Mouse (Mus musculus): ENCODE data around the gene Pla2g15. TPM values are rescaled to one million over a fixed set of nuclear protein-coding genes. Genes with fewer than 3 reads are reported as not detected.

The Pla2g15 gene
- polyA plus RNA-seq (2014; fragmentation: Nextera tagmentation; extraction: Ambion mirVana): 6.5 and 16.0 TPM in 2 replicates

GRCm38 (mm10) chr8:106149801-106150652 lies at the start of gene Pla2g15:
Pla2g15 (plus strand) TSS chr8:106150399.
- DNase-seq: peak; percentile 95
- WGBS: 2% methylated on average over 38 of the region's 38 CpGs
- peak within 1 kb of the TSS; percentile 84 for H3K9ac ChIP-seq (replicated peaks; ENCODE audit: low read length)
- ATAC-seq (ENCODE audit: low FRiP score, low TSS enrichment): peak; percentile 96
- 0 out of 2 replicates have a peak, but pooled peaks cover 10% of the 10 kb centered on the region for H3K36me3 ChIP-seq (ENCODE audit: control insufficient read depth, insufficient read depth, low read length)
- H3K27ac ChIP-seq (replicated peaks; ENCODE audit: low read depth, low read length): peak within 1 kb of the TSS; percentile 70; the same call in 1 of the 2 replicates
- H3K4me2 ChIP-seq (ENCODE audit: low read length): peak within 1 kb of the TSS; percentile 74
- H3K4me1 ChIP-seq (ENCODE audit: control insufficient read depth, insufficient read depth, low read length): peaks cover 7% of the 10 kb centered on the region
- no peaks in the 10 kb centered on the region for H3K27me3 ChIP-seq (ENCODE audit: control insufficient read depth, insufficient read depth, low read length)
- peak within 1 kb of the TSS; percentile 87 for H3K4me3 ChIP-seq (replicated peaks; ENCODE audit: low read depth, low read length)
- no peaks in the 10 kb centered on the region for H3K9me3 ChIP-seq (ENCODE audit: control insufficient read depth, low read length)

DNA sequence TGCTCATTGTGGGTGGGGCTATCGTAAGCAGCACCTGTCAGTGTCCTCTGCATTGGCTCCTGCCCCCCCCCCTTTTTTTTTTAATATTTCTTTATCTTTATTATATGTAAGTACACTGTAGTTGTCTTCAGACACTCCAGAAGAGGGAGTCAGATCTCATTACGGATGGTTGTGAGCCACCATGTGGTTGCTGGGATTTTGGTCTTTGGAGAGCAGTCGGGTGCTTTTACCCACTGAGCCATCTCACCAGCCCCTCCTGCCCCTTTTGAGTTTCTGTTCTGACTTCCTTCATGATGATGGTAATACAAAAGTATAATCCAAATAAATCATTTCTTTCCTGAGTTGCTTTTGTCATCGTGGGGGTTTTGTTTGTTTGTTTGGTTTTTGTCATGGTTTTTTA lies 47.9 kb upstream of the Pla2g15 start:
- no peak for ATAC-seq (ENCODE audit: low FRiP score, low TSS enrichment)
- H3K4me3 ChIP-seq (replicated peaks; ENCODE audit: low read depth, low read length): no peak overlapping the region

GRCm38 (mm10) chr8:106103888-106104287 lies 46.3 kb upstream of the Pla2g15 start:
- Histone ChIP-seq H3K36me3 (ENCODE audit: control insufficient read depth, insufficient read depth, low read length) (peaks cover 39% of the 10 kb centered on the region), H3K4me3 (replicated peaks; ENCODE audit: low read depth, low read length) (no peak overlapping the region), H3K4me1 (ENCODE audit: control insufficient read depth, insufficient read depth, low read length) (no peaks in the 10 kb centered on the region), H3K27me3 (ENCODE audit: control insufficient read depth, insufficient read depth, low read length) (no peaks in the 10 kb centered on the region), H3K9me3 (ENCODE audit: control insufficient read depth, low read length) (no peaks in the 10 kb centered on the region), H3K4me2 (ENCODE audit: low read length) (no peak overlapping the region), H3K27ac (replicated peaks; ENCODE audit: low read depth, low read length) (no peak overlapping the region), H3K9ac (replicated peaks; ENCODE audit: low read length) (no peak overlapping the region)
- DNase-seq: no peak
- WGBS: 96% methylated on average over 2 of the region's 2 CpGs
- no peak for ATAC-seq (ENCODE audit: low FRiP score, low TSS enrichment)

More for the DNA sequence above, 47.9 kb upstream of the Pla2g15 start:
- Histone ChIP-seq H3K9me3 (ENCODE audit: control insufficient read depth, low read length) (no peaks in the 10 kb centered on the region), H3K4me1 (ENCODE audit: control insufficient read depth, insufficient read depth, low read length) (no peaks in the 10 kb centered on the region), H3K27me3 (ENCODE audit: control insufficient read depth, insufficient read depth, low read length) (no peaks in the 10 kb centered on the region), H3K36me3 (ENCODE audit: control insufficient read depth, insufficient read depth, low read length) (peaks cover 29% of the 10 kb centered on the region), H3K9ac (replicated peaks; ENCODE audit: low read length) (no peak overlapping the region), H3K4me2 (ENCODE audit: low read length) (no peak overlapping the region), H3K27ac (replicated peaks; ENCODE audit: low read depth, low read length) (no peak overlapping the region)
- WGBS: 95% methylated on average over 4 of the region's 4 CpGs
- DNase-seq: no peak

DNA sequence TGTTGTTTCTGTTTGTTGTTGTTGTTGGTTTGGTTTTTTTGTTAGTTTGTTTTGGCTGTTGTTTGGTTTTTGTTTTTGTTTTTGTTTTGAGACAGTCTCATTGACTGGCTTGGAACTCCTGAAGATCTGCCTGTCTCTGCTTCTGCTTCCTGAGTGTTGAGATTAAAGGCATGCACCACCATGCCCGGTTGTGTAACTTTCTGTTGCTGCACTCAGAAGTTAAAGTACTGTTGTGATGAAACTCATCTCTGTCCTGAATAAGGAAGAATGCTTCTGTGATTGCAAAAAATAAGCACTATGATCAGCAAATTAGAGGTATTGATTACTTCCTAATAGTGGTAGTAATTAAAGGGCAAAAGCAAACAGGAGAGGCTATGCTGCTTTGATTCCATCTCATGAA lies 44.0 kb upstream of the Pla2g15 start:
- ATAC-seq (ENCODE audit: low FRiP score, low TSS enrichment) (no peak), DNase-seq (no peak)
- H3K4me1 ChIP-seq (ENCODE audit: control insufficient read depth, insufficient read depth, low read length): no peaks in the 10 kb centered on the region
- H3K27ac ChIP-seq (replicated peaks; ENCODE audit: low read depth, low read length): no peak overlapping the region
- no peak overlapping the region for H3K9ac ChIP-seq (replicated peaks; ENCODE audit: low read length)
- WGBS: 85% methylated on average over 1 of the region's 1 CpGs
- no peaks in the 10 kb centered on the region for H3K9me3 ChIP-seq (ENCODE audit: control insufficient read depth, low read length)
- H3K27me3 ChIP-seq (ENCODE audit: control insufficient read depth, insufficient read depth, low read length): no peaks in the 10 kb centered on the region
- no peak overlapping the region for H3K4me2 ChIP-seq (ENCODE audit: low read length)
- peaks cover 40% of the 10 kb centered on the region for H3K36me3 ChIP-seq (ENCODE audit: control insufficient read depth, insufficient read depth, low read length)
- no peak overlapping the region for H3K4me3 ChIP-seq (replicated peaks; ENCODE audit: low read depth, low read length)

DNA sequence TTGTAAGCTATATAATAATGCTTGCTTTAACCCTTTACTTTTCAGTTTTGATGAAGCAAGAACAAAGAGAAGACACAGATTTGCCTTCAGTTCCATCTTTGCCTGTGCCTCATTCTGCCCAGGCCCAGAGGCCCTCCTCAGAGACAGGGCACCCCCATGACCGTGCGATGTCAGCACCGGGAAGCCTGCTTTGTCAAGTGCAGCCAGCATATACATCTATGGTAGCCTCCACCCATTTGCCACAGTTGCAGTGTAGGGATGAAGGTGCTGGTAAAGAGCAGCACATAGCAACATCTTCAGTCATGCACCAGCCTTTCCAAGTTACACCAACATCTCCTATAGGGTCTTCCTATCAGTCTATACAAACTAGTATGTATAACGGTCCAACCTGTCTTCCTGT lies 42.1 kb upstream of the Pla2g15 start:
- Histone ChIP-seq H3K4me1 (ENCODE audit: control insufficient read depth, insufficient read depth, low read length) (no peaks in the 10 kb centered on the region), H3K4me2 (ENCODE audit: low read length) (no peak overlapping the region), H3K27ac (replicated peaks; ENCODE audit: low read depth, low read length) (no peak overlapping the region), H3K9ac (replicated peaks; ENCODE audit: low read length) (no peak overlapping the region), H3K9me3 (ENCODE audit: control insufficient read depth, low read length) (no peaks in the 10 kb centered on the region), H3K27me3 (ENCODE audit: control insufficient read depth, insufficient read depth, low read length) (no peaks in the 10 kb centered on the region), H3K36me3 (ENCODE audit: control insufficient read depth, insufficient read depth, low read length) (peaks cover 31% of the 10 kb centered on the region), H3K4me3 (replicated peaks; ENCODE audit: low read depth, low read length) (no peak overlapping the region)
- WGBS: 96% methylated on average over 4 of the region's 4 CpGs
- DNase-seq (no peak), ATAC-seq (ENCODE audit: low FRiP score, low TSS enrichment) (no peak)

DNA sequence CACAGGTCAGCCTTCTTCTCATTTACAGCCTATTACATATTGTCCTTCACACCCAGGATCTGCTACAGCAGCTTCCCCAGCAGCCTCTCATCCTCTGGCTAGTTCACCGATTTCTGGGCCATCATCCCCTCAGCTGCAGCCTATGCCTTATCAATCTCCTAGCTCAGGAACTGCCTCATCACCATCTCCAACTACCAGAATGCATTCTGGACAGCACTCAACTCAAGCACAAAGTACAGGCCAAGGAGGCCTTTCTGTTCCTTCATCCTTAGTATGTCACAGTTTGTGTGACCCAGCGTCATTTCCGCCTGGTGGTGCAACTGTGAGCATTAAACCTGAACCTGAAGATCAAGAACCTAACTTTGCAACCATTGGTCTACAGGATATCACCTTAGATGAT lies 41.5 kb upstream of the Pla2g15 start:
- Histone ChIP-seq H3K27me3 (ENCODE audit: control insufficient read depth, insufficient read depth, low read length) (no peaks in the 10 kb centered on the region), H3K4me1 (ENCODE audit: control insufficient read depth, insufficient read depth, low read length) (no peaks in the 10 kb centered on the region), H3K4me3 (replicated peaks; ENCODE audit: low read depth, low read length) (no peak overlapping the region), H3K4me2 (ENCODE audit: low read length) (no peak overlapping the region), H3K36me3 (ENCODE audit: control insufficient read depth, insufficient read depth, low read length) (peaks cover 29% of the 10 kb centered on the region), H3K9ac (replicated peaks; ENCODE audit: low read length) (no peak overlapping the region), H3K9me3 (ENCODE audit: control insufficient read depth, low read length) (no peaks in the 10 kb centered on the region), H3K27ac (replicated peaks; ENCODE audit: low read depth, low read length) (no peak overlapping the region)
- WGBS: 96% methylated on average over 3 of the region's 3 CpGs
- DNase-seq (no peak), ATAC-seq (ENCODE audit: low FRiP score, low TSS enrichment) (no peak)

- Histone ChIP-seq H3K4me3 (replicated peaks; ENCODE audit: low read depth, low read length) (no peak overlapping the region), H3K27ac (replicated peaks; ENCODE audit: low read depth, low read length) (no peak overlapping the region), H3K4me2 (ENCODE audit: low read length) (no peak overlapping the region), H3K9ac (replicated peaks; ENCODE audit: low read length) (no peak overlapping the region), H3K4me1 (ENCODE audit: control insufficient read depth, insufficient read depth, low read length) (no peaks in the 10 kb centered on the region), H3K36me3 (ENCODE audit: control insufficient read depth, insufficient read depth, low read length) (peaks cover 26% of the 10 kb centered on the region), H3K27me3 (ENCODE audit: control insufficient read depth, insufficient read depth, low read length) (no peaks in the 10 kb centered on the region), H3K9me3 (ENCODE audit: control insufficient read depth, low read length) (no peaks in the 10 kb centered on the region)
- DNase-seq (no peak), ATAC-seq (ENCODE audit: low FRiP score, low TSS enrichment) (no peak)
- 99% methylated on average over 2 of the region's 2 CpGs for whole genome bisulfite sequencing
These were observed 38.2 kb upstream of the Pla2g15 start for GRCm38 (mm10) chr8:106112041-106112440.

GRCm38 (mm10) chr8:106112514-106112913 lies 37.7 kb upstream of the Pla2g15 start:
- no peak overlapping the region for H3K4me3 ChIP-seq (replicated peaks; ENCODE audit: low read depth, low read length)
- no peak overlapping the region for H3K4me2 ChIP-seq (ENCODE audit: low read length)
- no peak overlapping the region for H3K9ac ChIP-seq (replicated peaks; ENCODE audit: low read length)
- ATAC-seq (ENCODE audit: low FRiP score, low TSS enrichment): no peak
- no peak for DNase-seq
- no peak overlapping the region for H3K27ac ChIP-seq (replicated peaks; ENCODE audit: low read depth, low read length)
- H3K4me1 ChIP-seq (ENCODE audit: control insufficient read depth, insufficient read depth, low read length): no peaks in the 10 kb centered on the region
- peaks cover 26% of the 10 kb centered on the region for H3K36me3 ChIP-seq (ENCODE audit: control insufficient read depth, insufficient read depth, low read length)
- WGBS: 89% methylated on average over 1 of the region's 1 CpGs
- H3K27me3 ChIP-seq (ENCODE audit: control insufficient read depth, insufficient read depth, low read length): no peaks in the 10 kb centered on the region
- no peaks in the 10 kb centered on the region for H3K9me3 ChIP-seq (ENCODE audit: control insufficient read depth, low read length)

DNA sequence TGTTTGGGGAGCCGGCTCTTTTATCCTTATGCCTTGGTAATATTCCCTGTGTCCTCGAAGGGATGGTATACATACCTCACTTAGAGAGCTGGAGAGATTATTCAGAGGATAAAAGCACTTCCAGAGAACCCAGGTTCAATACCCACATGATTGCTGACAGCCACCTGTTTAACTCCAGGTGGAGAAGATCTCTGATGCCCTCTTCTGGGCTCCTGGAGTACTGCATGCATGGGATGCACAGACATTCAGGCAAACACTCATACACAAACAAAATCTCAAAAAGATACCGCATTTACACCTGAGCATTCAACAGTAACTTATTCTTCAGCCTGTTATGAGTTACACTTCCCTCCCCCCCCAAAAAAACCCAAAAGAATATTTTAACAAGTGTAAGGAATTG lies 34.3 kb upstream of the Pla2g15 start:
- H3K9me3 ChIP-seq (ENCODE audit: control insufficient read depth, low read length): no peaks in the 10 kb centered on the region
- no peak for ATAC-seq (ENCODE audit: low FRiP score, low TSS enrichment)

More for the DNA sequence above, 34.3 kb upstream of the Pla2g15 start:
- no peaks in the 10 kb centered on the region for H3K4me1 ChIP-seq (ENCODE audit: control insufficient read depth, insufficient read depth, low read length)
- H3K4me2 ChIP-seq (ENCODE audit: low read length): no peak overlapping the region
- H3K27me3 ChIP-seq (ENCODE audit: control insufficient read depth, insufficient read depth, low read length): no peaks in the 10 kb centered on the region
- no peak overlapping the region for H3K27ac ChIP-seq (replicated peaks; ENCODE audit: low read depth, low read length)
- WGBS: 95% methylated on average over 3 of the region's 3 CpGs
- no peak overlapping the region for H3K9ac ChIP-seq (replicated peaks; ENCODE audit: low read length)
- peaks cover 18% of the 10 kb centered on the region; the same call in 1 of the 2 replicates for H3K36me3 ChIP-seq (ENCODE audit: control insufficient read depth, insufficient read depth, low read length)
- no peak overlapping the region for H3K4me3 ChIP-seq (replicated peaks; ENCODE audit: low read depth, low read length)
- peak; percentile 24 for DNase-seq

All from midbrain, embryonic 14.5 days (tissue).